Mouse (Mus musculus): ENCODE results near the gene Tnni1. TPM values are rescaled to one million over a fixed set of nuclear protein-coding genes. Genes with fewer than 3 reads are reported as not detected.

The Tnni1 gene
- polyA plus RNA-seq, 1 experiment from 2014 or later = 0.20 TPM

GRCm38 (mm10) chr1:135770237-135770636, 9.0 kb upstream of the Tnni1 start:
- Histone ChIP-seq H3K9me3 (no peaks in the 10 kb centered on the region), H3K9ac (replicated peaks) (no peak overlapping the region), H3K27me3 (peaks cover 10% of the 10 kb centered on the region), H3K4me1 (replicated peaks) (peaks cover 35% of the 10 kb centered on the region), H3K36me3 (peaks cover 8% of the 10 kb centered on the region), H3K4me2 (replicated peaks) (no peak overlapping the region), H3K27ac (no peak overlapping the region), H3K4me3 (replicated peaks) (no peak overlapping the region)
- no peak for ATAC-seq
- 76% methylated on average over 7 of the region's 7 CpGs for WGBS

DNA sequence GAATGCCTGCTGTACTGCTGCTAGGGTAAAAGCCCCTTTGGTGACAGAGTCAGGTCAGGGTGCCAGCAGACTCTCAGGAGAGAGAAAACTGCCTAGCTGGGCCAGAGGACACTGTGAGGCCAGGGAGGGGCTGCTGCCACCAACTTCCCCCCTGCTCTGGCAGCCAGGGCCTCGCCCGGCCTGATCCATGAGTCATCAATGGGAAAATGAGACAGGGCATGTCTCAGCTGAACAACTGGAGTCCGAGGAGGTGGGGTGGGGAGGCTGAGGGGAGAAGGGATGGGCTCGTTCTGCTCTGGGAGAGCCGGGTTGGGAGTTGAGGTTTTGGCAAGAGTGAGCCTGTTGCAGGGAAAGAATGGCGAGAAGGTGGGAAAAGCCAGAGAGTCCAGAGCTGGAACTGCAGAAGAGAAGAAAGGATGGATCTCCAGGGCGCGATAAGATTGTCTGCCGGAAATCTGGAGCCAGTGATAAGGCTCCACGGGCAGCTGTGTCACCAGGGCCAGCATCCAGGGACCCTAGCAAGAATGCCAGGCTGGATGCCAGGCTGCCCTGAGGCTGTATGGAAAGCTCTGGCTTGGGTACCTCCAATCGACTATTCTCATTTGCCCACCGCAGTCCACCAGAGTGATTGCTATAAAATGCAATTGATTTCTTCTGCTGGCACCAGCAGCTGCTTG, 8.2 kb upstream of the Tnni1 start:
- no peak for ATAC-seq
- H3K4me2 ChIP-seq (replicated peaks) = no peak overlapping the region
- WGBS = 77% methylated on average over 12 of the region's 12 CpGs
- H3K36me3 ChIP-seq = peaks cover 8% of the 10 kb centered on the region
- peaks cover 29% of the 10 kb centered on the region for H3K4me1 ChIP-seq (replicated peaks)
- 0 out of 2 replicates have a peak, but pooled peaks cover 8% of the 10 kb centered on the region for H3K27me3 ChIP-seq
- H3K27ac ChIP-seq = no peak overlapping the region
- H3K9ac ChIP-seq (replicated peaks) = 0 out of 2 replicates have a peak overlapping the region, but pooled peaks have one; percentile 26
- no peak overlapping the region for H3K4me3 ChIP-seq (replicated peaks)
- no peaks in the 10 kb centered on the region for H3K9me3 ChIP-seq

DNA sequence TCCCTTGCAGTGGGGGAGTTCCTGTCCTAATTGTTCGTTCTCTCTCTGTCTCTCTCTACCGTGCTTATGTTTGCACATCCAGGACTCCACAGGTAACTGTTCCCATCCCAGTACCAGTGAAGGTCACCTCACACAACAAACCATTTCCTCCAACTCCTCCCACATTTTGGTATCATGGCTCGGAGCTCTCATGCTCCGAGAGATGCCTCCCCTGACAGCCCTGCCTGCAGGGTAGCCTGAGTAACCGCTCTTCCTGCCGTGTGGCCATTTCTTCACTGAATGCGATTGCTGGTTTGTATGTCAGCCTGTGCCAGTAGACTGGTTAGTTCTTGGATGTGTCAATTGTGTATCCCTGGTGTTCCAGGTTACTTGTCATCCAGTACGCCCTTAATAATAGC, 7.7 kb upstream of the Tnni1 start:
- 77% methylated on average over 8 of the region's 8 CpGs for WGBS
- ATAC-seq = no peak
- H3K9ac ChIP-seq (replicated peaks) = no peak overlapping the region
- peaks cover 8% of the 10 kb centered on the region for H3K36me3 ChIP-seq
- no peak overlapping the region for H3K27ac ChIP-seq
- H3K27me3 ChIP-seq = 0 out of 2 replicates have a peak, but pooled peaks cover 8% of the 10 kb centered on the region
- no peak overlapping the region for H3K4me3 ChIP-seq (replicated peaks)
- H3K9me3 ChIP-seq = no peaks in the 10 kb centered on the region
- H3K4me2 ChIP-seq (replicated peaks) = no peak overlapping the region
- peaks cover 24% of the 10 kb centered on the region for H3K4me1 ChIP-seq (replicated peaks)

DNA sequence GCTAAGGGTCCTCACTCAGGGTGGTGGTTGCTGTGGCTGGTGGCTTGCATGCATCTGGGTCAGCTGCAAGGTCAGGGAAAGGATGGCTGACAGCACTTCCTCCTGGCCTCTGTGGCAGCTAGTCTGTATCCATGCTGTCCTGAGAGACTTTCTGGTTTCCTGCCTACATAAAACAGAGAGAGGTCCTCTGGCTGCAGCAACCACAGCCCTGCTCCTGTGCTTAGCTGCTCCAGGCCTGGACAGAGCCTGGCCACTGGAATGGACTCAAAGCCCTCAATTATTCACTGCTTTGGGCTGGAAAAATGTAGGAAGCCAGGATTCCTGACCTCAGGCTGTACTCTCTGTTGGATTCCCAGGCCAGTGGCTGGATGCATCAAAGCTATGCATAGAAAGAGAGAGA, 2.6 kb upstream of the Tnni1 start:
- Histone ChIP-seq H3K4me1 (replicated peaks) (peaks cover 12% of the 10 kb centered on the region), H3K4me3 (replicated peaks) (no peak overlapping the region), H3K9me3 (no peaks in the 10 kb centered on the region), H3K27ac (no peak overlapping the region), H3K9ac (replicated peaks) (no peak overlapping the region), H3K4me2 (replicated peaks) (no peak overlapping the region), H3K36me3 (no peaks in the 10 kb centered on the region), H3K27me3 (peaks cover 11% of the 10 kb centered on the region)
- no peak for ATAC-seq

DNA sequence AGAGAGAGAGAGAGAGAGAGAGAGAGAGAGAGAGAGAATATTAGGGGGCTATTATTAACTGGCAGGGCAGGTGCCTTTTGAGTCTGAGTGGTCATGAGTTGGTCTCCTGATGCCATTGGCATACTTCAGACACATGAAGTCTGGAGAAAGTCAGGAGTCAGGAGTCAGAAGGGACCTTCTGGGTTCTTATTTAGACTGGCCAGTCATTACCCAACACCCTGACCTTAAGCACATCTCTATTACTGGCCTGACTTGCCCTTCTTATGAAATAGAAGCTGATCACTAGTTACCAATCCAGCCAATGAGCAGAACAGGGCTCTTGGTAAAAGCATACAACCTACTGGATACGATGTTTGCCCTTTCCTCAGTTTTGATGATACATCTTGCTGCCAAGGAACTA, 2.2 kb upstream of the Tnni1 start:
- 95% methylated on average over 1 of the region's 1 CpGs for WGBS
- H3K36me3 ChIP-seq = no peaks in the 10 kb centered on the region
- H3K4me3 ChIP-seq (replicated peaks) = no peak overlapping the region

GRCm38 (mm10) chr1:135780649-135781048, 1.4 kb downstream of the Tnni1 start:
- peaks cover 15% of the 10 kb centered on the region for H3K4me1 ChIP-seq (replicated peaks)
- no peak overlapping the region for H3K9ac ChIP-seq (replicated peaks)
- ATAC-seq = no peak
- H3K27ac ChIP-seq = no peak overlapping the region
- WGBS = 68% methylated on average over 4 of the region's 4 CpGs
- no peaks in the 10 kb centered on the region for H3K36me3 ChIP-seq
- H3K27me3 ChIP-seq = peaks cover 11% of the 10 kb centered on the region
- H3K9me3 ChIP-seq = no peaks in the 10 kb centered on the region
- no peak overlapping the region for H3K4me2 ChIP-seq (replicated peaks)
- H3K4me3 ChIP-seq (replicated peaks) = no peak overlapping the region

More for the DNA sequence above, 2.2 kb upstream of the Tnni1 start:
- H3K27ac ChIP-seq = no peak overlapping the region
- H3K27me3 ChIP-seq = peaks cover 11% of the 10 kb centered on the region
- H3K9me3 ChIP-seq = no peaks in the 10 kb centered on the region
- H3K9ac ChIP-seq (replicated peaks) = no peak overlapping the region
- H3K4me2 ChIP-seq (replicated peaks) = no peak overlapping the region
- ATAC-seq = no peak
- peaks cover 9% of the 10 kb centered on the region for H3K4me1 ChIP-seq (replicated peaks)

DNA sequence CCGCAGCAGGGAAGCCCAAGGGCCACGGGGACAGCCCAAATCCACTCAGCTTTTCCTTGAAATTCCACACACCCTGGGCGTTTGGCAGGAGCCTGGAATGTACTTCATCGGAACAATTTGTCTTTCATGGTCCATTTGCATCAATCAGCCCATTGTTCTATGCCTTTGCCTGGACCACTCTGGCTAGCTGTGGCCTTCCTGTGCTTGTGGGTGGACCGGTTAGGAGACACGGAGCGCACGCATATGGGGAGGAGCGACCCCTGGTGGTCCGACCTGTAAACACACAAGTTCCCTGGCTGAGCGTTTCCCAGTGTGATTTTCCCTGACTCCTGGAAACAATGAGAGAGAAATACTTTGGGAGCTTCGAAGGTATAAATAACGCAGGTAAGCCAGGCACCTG, 2.0 kb downstream of the Tnni1 start:
- peaks cover 15% of the 10 kb centered on the region for H3K4me1 ChIP-seq (replicated peaks)

DNA sequence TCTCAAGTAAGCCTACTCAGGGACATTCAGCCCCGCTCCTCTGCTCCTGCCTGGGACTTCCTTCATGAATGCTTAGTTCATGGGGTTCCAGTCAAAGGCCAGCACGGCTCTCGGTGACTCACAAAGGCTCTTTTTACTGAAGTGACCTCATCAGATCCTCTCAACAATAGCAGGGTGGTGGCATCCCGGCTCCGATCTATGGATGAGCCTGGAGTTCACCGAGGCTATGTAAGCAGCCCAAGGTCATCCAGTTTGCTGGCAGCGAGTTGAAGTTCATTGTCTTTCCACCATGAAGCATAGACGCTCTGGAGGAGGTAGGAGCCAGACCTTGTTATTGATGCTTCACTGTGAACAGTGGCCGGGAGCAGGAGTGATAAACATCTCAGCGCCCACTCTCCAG, 3.6 kb downstream of the Tnni1 start:
- Histone ChIP-seq H3K27me3 (peaks cover 11% of the 10 kb centered on the region), H3K4me3 (replicated peaks) (no peak overlapping the region), H3K36me3 (no peaks in the 10 kb centered on the region), H3K9me3 (no peaks in the 10 kb centered on the region), H3K27ac (no peak overlapping the region), H3K4me2 (replicated peaks) (no peak overlapping the region), H3K4me1 (replicated peaks) (peaks cover 15% of the 10 kb centered on the region), H3K9ac (replicated peaks) (no peak overlapping the region)
- no peak for ATAC-seq
- 25% methylated on average over 10 of the region's 10 CpGs for WGBS

More for the DNA sequence above, 2.0 kb downstream of the Tnni1 start:
- H3K9me3 ChIP-seq = no peaks in the 10 kb centered on the region
- H3K36me3 ChIP-seq = no peaks in the 10 kb centered on the region
- peak; percentile 64; the same call in 1 of the 2 replicates for ATAC-seq
- no peak overlapping the region for H3K9ac ChIP-seq (replicated peaks)
- peaks cover 11% of the 10 kb centered on the region for H3K27me3 ChIP-seq
- no peak overlapping the region for H3K4me2 ChIP-seq (replicated peaks)
- 16% methylated on average over 13 of the region's 13 CpGs for WGBS
- H3K27ac ChIP-seq = no peak overlapping the region
- H3K4me3 ChIP-seq (replicated peaks) = no peak overlapping the region

DNA sequence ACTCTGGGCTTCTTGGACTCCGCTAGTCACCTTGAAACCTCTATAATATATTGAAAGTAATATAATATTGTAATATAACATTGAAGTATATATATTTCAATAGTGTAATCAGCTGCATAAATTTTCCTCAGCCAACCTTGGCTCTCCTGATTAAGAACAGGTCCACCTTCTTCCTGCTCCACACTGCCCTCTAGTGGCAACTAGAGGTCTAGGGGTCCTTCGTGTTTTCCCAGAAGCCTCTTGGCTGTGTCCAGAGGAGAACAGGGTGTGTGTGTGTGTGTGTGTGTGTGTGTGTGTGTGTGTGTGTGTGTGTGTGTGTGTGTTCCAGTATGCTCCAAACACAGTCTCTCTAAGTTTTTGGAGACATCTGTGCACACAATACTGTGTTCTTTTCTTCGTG, 8.6 kb downstream of the Tnni1 start:
- no peak overlapping the region for H3K27ac ChIP-seq
- peaks cover 4% of the 10 kb centered on the region; the same call in 1 of the 2 replicates for H3K27me3 ChIP-seq
- no peaks in the 10 kb centered on the region for H3K36me3 ChIP-seq
- H3K4me3 ChIP-seq (replicated peaks) = no peak overlapping the region
- peaks cover 4% of the 10 kb centered on the region; the same call in 1 of the 2 replicates for H3K4me1 ChIP-seq (replicated peaks)
- ATAC-seq = peak; percentile 47; the same call in 1 of the 2 replicates
- no peak overlapping the region for H3K9ac ChIP-seq (replicated peaks)
- no peaks in the 10 kb centered on the region for H3K9me3 ChIP-seq
- 48% methylated on average over 3 of the region's 3 CpGs for WGBS
- no peak overlapping the region for H3K4me2 ChIP-seq (replicated peaks)

DNA sequence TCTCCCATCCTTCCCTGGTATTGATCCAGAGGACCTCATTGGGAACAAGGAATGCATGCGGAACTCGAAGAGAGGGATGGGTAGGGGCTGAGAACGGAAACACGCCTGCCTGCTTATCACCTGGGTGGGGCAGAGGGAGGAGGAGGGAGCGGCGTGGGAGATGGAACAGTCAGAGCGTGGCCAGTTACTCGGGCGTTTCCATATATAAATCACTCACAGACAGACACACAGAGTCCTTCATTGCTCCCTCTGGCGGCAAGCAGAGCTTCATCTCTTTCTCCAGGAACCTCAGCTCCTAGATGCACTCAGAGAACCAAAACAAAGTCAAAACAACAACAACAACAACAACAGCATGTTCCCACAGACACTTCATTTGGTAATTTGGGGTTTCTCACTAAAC, 9.5 kb downstream of the Tnni1 start:
- H3K9ac ChIP-seq (replicated peaks) = no peak overlapping the region
- H3K36me3 ChIP-seq = no peaks in the 10 kb centered on the region
- no peak overlapping the region for H3K4me3 ChIP-seq (replicated peaks)
- no peak overlapping the region for H3K27ac ChIP-seq
- peaks cover 12% of the 10 kb centered on the region; the same call in 1 of the 2 replicates for H3K27me3 ChIP-seq
- no peak overlapping the region for H3K4me2 ChIP-seq (replicated peaks)
- WGBS = 54% methylated on average over 10 of the region's 10 CpGs
- peaks cover 4% of the 10 kb centered on the region for H3K4me1 ChIP-seq (replicated peaks)
- no peaks in the 10 kb centered on the region for H3K9me3 ChIP-seq
- ATAC-seq = no peak

DNA sequence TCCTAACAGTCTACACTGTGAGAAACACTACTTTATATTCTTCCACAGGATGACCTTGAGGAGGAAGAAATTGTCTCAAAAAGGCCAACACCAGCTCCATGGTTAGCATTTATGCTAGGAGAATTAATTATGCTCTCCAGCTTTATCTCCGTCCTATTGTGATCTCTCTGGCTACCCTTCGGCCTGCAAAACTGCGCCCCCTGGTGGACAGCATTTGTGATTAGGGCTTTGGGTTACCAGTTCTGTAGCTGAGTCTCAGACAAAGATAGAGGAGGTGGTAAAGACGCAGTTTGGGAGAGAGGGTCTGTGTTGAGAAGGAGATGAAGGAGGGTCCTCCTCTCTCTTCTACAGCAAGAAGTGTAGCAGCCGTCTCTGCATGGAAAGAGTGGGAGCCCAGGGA, 10.6 kb downstream of the Tnni1 start:
- Histone ChIP-seq H3K36me3 (no peaks in the 10 kb centered on the region), H3K27me3 (peaks cover 15% of the 10 kb centered on the region; the same call in 1 of the 2 replicates), H3K27ac (no peak overlapping the region), H3K9ac (replicated peaks) (no peak overlapping the region), H3K4me1 (replicated peaks) (peaks cover 15% of the 10 kb centered on the region), H3K9me3 (no peaks in the 10 kb centered on the region), H3K4me2 (replicated peaks) (no peak overlapping the region), H3K4me3 (replicated peaks) (no peak overlapping the region)
- peak; percentile 12; the same call in 1 of the 2 replicates for ATAC-seq
- 9% methylated on average over 5 of the region's 5 CpGs for WGBS

- peaks cover 21% of the 10 kb centered on the region for H3K4me1 ChIP-seq (replicated peaks)
- 57% methylated on average over 13 of the region's 13 CpGs for whole genome bisulfite sequencing
- no peak overlapping the region for H3K4me2 ChIP-seq (replicated peaks)
- H3K36me3 ChIP-seq = no peaks in the 10 kb centered on the region
- H3K4me3 ChIP-seq (replicated peaks) = no peak overlapping the region
- no peak overlapping the region for H3K27ac ChIP-seq
- no peak overlapping the region for H3K9ac ChIP-seq (replicated peaks)
- H3K27me3 ChIP-seq = peaks cover 22% of the 10 kb centered on the region; the same call in 1 of the 2 replicates
- no peak for ATAC-seq
- H3K9me3 ChIP-seq = no peaks in the 10 kb centered on the region
These were observed 13.1 kb downstream of the Tnni1 start for GRCm38 (mm10) chr1:135792143-135792939.

Data from midbrain, embryonic 13.5 days (tissue).